Mouse (Mus musculus): ENCODE measurements around the gene Cstf2. TPM values are rescaled to one million over a fixed set of nuclear protein-coding genes. Genes with fewer than 3 reads are reported as not detected.

The Cstf2 gene
- polyA plus RNA-seq (2017; shearing (Covaris generic)): 10 to 100 TPM; 27.1 to 42.3 (median 27.3) TPM

DNA sequence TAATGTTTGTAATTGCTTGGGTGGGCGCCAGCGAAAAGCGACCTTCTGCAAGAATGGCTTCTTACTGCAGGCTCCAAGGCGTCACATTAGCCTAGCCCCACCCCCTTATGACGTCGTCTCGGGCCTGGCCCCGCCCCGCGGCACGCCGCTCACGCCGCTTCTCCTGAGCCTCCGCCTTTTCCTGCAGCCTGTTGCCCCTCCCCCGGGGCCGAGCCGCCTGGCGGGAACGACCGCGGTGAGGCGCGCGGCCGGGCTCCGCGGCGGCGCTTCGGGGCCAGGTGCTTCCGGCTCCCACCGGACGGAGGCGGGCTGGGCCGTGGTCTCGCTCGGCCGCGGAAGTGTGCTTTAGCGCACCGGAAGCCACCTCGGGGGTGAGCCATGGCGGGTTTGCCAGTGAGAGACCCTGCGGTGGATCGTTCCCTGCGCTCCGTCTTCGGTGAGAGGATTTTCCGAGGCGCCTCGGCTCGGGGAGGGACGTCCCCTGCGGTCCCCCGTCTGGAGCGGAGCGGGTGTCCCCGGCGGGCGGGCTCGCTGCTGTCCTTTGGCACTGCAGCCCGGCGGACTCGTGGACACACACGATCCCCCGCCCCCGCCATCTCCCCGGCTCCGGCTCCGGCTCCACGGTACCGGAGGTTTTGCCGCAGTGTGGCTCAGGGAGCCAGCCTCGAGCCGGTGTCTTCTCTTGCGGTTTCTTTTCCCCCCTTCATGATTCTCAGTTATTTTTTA lies at the start of gene Cstf2:
Gene Cstf2, plus strand, starts transcription at position 201 of the 726 bp plus-strand sequence.
- peak; percentile 94 for ATAC-seq

- ATAC-seq: peak; percentile 76
Observed at GRCm38 (mm10) chrX:134019005-134019404, 40.0 kb upstream of the Cstf2 start.

- no peak for ATAC-seq
Observed at GRCm38 (mm10) chrX:134020664-134021063, 38.3 kb upstream of the Cstf2 start.

GRCm38 (mm10) chrX:134048994-134049393 lies 10.0 kb upstream of the Cstf2 start:
- no peak for ATAC-seq

- ATAC-seq: no peak
Observed at GRCm38 (mm10) chrX:134056897-134057296, 2.1 kb upstream of the Cstf2 start.

DNA sequence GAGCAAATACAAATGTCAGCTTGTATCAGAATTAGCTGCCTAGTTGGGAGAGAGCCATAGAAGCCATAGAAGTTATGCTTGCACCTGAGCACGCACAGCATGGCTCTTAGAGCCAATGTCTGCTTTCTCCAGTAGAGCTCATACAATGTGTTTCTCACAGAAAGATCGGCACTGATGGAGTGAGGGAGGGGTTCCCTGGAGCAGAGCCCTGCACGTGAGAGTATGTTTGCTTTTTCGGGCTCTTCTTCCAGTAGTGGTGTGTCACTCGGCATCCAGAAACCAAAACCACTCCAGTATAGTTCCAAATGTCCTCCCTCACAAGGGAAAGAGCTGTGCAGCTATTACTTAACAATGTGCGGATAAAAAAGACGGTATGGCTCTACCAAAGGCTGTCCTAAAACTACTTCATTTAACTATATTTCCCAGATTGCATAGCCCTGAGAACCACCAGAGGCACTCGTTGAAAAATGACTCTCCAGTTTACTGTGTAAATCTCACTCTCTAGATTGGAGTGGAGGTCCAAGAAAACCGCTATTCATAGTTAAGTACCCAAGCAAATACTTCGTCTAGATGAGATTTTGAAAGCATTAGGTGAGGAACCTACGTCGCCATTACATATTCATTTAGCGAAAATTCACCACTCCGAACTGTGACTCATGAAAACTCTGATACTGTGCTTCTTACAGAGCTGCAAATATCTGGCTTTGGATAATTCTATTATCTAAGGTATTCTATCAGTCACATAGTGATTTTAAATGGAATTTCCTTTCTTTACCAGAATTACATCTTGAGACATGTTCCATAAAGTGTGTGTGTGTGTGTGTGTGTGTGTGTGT lies 729 bp upstream of the Cstf2 start:
- ATAC-seq: peak; percentile 1

GRCm38 (mm10) chrX:134059764-134060163 lies 777 bp downstream of the Cstf2 start:
- peak; percentile 18 for ATAC-seq

DNA sequence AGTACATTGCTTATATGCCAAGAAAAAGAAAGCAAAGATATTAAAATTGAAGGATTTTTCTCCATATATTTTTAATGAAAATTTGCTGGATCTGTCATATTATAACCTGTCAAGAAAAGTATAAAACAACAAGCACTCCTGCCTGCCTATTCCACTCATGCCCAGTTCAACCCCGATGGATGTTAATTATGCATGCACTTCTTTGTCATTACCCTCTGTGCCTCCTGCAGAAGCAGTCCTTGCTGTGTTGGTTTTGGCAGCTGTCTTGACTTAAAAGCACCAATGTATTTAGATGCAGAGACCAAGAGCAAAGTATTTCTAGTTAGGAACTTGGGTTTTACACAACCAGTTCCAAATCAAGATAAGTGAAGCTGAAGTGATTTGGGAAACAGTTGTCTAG lies 26.5 kb downstream of the Cstf2 start:
- ATAC-seq: no peak

GRCm38 (mm10) chrX:134102641-134103040 lies 43.7 kb downstream of the Cstf2 start:
- ATAC-seq: no peak

DNA sequence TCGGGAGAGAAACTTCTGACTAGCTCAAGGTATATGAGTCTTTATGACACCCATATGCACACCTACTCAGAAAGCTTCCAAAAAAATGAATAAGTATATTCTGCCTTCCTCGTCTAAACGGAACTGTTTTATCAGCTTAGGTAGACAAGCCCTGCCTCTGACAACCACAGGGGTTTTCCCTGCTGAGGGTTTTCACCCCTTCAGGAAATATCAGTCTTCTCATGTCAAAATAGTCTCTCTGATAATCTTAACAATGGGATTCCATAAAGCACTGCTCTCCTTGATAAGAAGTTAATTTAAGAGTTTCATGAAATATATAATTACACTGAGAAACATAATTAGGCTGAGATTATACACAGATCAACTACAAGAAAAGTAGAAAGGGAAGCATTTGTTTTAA lies 52.8 kb downstream of the Cstf2 start:
- peak; percentile 85 for ATAC-seq

DNA sequence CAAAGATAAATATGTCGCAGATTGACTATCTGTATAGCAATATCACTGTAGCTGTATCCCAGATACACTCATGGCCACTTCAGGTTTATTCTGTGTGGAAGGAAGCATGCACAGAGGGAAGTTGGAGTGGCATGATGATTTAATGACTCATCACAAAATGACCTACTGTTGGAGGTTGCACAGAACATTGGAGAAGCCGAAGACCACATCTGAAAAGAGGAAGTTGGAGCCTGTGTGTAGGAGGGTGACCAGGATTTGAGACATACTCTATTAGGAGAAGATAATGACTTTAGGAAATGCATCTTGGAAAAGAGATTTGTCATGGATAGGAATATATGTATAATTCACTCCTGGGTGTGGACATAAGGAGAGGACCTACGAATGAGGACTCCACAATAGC lies 57.4 kb downstream of the Cstf2 start:
- ATAC-seq: no peak

DNA sequence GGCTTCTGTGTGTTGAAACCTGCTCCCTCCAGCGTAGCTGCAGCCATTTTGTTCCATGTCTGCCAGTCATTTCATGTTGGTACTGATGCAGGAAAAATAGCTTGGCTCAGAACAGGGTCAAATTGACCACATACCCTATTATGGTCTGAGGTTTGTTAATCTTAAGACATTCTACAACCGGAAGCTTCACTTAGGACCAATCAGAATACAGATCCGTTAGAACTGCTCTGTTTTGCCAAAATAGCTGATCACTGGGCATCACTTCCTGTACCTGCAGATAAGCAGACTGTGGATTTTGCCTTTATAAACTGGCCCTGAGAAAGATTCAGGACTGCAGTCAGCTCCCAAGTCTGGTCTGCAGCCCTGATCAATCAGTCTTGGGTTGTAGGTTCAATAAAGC lies 69.6 kb downstream of the Cstf2 start:
- no peak for ATAC-seq

GRCm38 (mm10) chrX:134132295-134132694 lies 73.3 kb downstream of the Cstf2 start:
- ATAC-seq: no peak

GRCm38 (mm10) chrX:134133821-134134220 lies 74.8 kb downstream of the Cstf2 start:
- no peak for ATAC-seq

Other genes with a start within 250 kb of the Cstf2 start
- gene Tnmd, start 208.2 kb upstream of the Cstf2 start, polyA plus RNA-seq (2017; shearing (Covaris generic)): not detected
- gene Tspan6, start 160.8 kb upstream of the Cstf2 start, polyA plus RNA-seq (2017; shearing (Covaris generic)): 1 to 10 TPM; 3.0 to 6.7 (median 4.7) TPM
- gene Srpx2, start 150.8 kb upstream of the Cstf2 start, polyA plus RNA-seq (2017; shearing (Covaris generic)): not detected
- gene Sytl4, start 77.4 kb upstream of the Cstf2 start, polyA plus RNA-seq (2017; shearing (Covaris generic)): 1 to 10 TPM in 1 of 3 experiments, under 1 TPM in 1, not detected in 1; 0.85 to 1.6 TPM
- gene Xkrx, start 102.9 kb downstream of the Cstf2 start, polyA plus RNA-seq (2017; shearing (Covaris generic)): 1 to 10 TPM in 1 of 3 experiments, under 1 TPM in 1, not detected in 1; 0.83 to 1.3 TPM
- under 1 TPM in 1 of 3 experiments, not detected in 2; 0.19 TPM for gene Arl13a, start 128.3 kb downstream of the Cstf2 start, polyA plus RNA-seq (2017; shearing (Covaris generic))
- under 1 TPM in 2 of 3 experiments, not detected in 1; 0.67 to 0.82 TPM for gene Nox1, start 162.8 kb downstream of the Cstf2 start, polyA plus RNA-seq (2017; shearing (Covaris generic))
- 10 to 100 TPM; 19.9 to 24.3 (median 22.8) TPM for gene Trmt2b, start 217.8 kb downstream of the Cstf2 start, polyA plus RNA-seq (2017; shearing (Covaris generic))
- gene Tmem35a, start 236.0 kb downstream of the Cstf2 start, polyA plus RNA-seq (2017; shearing (Covaris generic)): not detected
- 10 to 100 TPM in 1 of 3 experiments, 1 to 10 TPM in 2; 1.8 to 14.2 (median 2.6) TPM for gene Cenpi, start 248.9 kb downstream of the Cstf2 start, polyA plus RNA-seq (2017; shearing (Covaris generic))